Mouse (Mus musculus) embryonic facial prominence, embryonic 14.5 days (tissue): Measurements from ENCODE around the gene Nav2. TPM values are rescaled to one million over a fixed set of nuclear protein-coding genes. Genes with fewer than 3 reads are reported as not detected.
A peak's percentile ranks its signal among the peaks of the same experiment; 100 is the strongest.

Experiments
- ATAC-seq: fragments of 200-750 bp; cut with Nextera tagmentation; 2 replicates; pipeline ENCODE4 v1.8.0; 2017; ENCODE audit warnings: low read depth, moderate number of reproducible peaks, moderate TSS enrichment
- DNase-seq: peaks from one replicate; pipeline ENCODE4 v3.0.0-alpha.2; 2015; ENCODE audit warnings: low spot score
- H3K27ac ChIP-seq: fragments of 300-500 bp; sonication (generic); replicated peaks from 2 replicates; pipeline ENCODE4 v1.5.1; 2014; ENCODE audit warnings: low read depth, mild to moderate bottlenecking, low read length, moderate library complexity
- H3K27me3 ChIP-seq: fragments of 300-500 bp; sonication (generic); replicated peaks from 2 replicates; pipeline ENCODE4 v1.6.1; 2014; ENCODE audit warnings: low read length; ENCODE audit not compliant: control insufficient read depth, insufficient read depth
- H3K36me3 ChIP-seq: fragments of 300-500 bp; sonication (generic); 2 replicates; pipeline ENCODE4 v1.6.1; 2014; ENCODE audit warnings: low read length, mixed read lengths; ENCODE audit not compliant: control insufficient read depth, insufficient read depth
- H3K4me1 ChIP-seq: fragments of 300-500 bp; sonication (generic); 2 replicates; pipeline ENCODE4 v1.6.1; 2014; ENCODE audit warnings: antibody characterized with exemption, low read length; ENCODE audit not compliant: control insufficient read depth, insufficient read depth
- H3K4me2 ChIP-seq: fragments of 300-500 bp; sonication (generic); 2 replicates; pipeline ENCODE4 v1.6.1; 2014; ENCODE audit warnings: low read depth, mild to moderate bottlenecking, low read length, moderate library complexity, mixed read lengths
- H3K4me3 ChIP-seq: fragments of 300-500 bp; sonication (generic); 2 replicates; pipeline ENCODE4 v1.5.1; 2014; ENCODE audit warnings: low read depth, mild to moderate bottlenecking, low read length
- H3K9ac ChIP-seq: fragments of 300-500 bp; sonication (generic); 2 replicates; pipeline ENCODE4 v1.6.1; 2014; ENCODE audit warnings: low read depth, mild to moderate bottlenecking, low read length, moderate library complexity, mixed read lengths
- H3K9me3 ChIP-seq: fragments of 300-500 bp; sonication (generic); 2 replicates; pipeline ENCODE4 v1.6.1; 2016; ENCODE audit warnings: low read length; ENCODE audit not compliant: control insufficient read depth
- WGBS: fragments of 180-500 bp; shearing (Covaris S2); extraction: QIAGEN DNeasy Blood & Tissue Kit; methylation state at CpG from one replicate; pipeline ENCODE4 v1.1.7; 2014; 5-methylcytosine and 5-hydroxymethylcytosine counted together
- polyA plus RNA-seq: library from polyadenylated mRNA; unstranded; fragments of >200 nt; fragmentation: Nextera tagmentation; extraction: Ambion mirVana; gene quantifications from 2 replicates; pipeline ENCODE4 v1.2.1, GENCODE M21; 2014

The Nav2 gene
- polyA plus RNA-seq, 1 experiment from 2014 or later, result 13.5 TPM

DNA sequence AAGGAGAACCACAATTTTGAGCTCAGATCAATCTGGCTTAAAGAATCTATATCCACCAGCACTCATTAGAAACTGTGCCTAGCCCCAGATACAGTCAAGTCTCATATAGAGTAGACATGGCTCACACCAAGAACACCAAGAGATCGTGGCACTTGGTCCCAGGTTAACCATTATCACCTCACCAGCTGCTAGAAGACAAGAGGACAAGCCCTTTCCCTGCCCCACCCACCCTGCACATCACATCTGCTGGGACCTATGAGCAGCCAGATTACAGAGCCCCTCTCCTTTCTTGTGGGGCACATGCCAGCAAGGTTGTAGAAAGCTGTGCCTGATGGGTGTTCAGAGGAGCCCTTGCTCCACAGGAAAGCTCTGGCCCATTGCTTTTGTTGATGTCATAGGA is 411.5 kb downstream of the Nav2 start:
- Histone ChIP-seq H3K27me3 (no peaks in the 10 kb centered on the region), H3K9ac (no peak overlapping the region), H3K27ac (no peak overlapping the region), H3K4me1 (peaks cover 28% of the 10 kb centered on the region), H3K9me3 (no peaks in the 10 kb centered on the region), H3K4me2 (no peak overlapping the region), H3K36me3 (no peaks in the 10 kb centered on the region), H3K4me3 (no peak overlapping the region)
- ATAC-seq, result no peak
- DNase-seq, result no peak
- WGBS, result 91% methylated on average over 1 of the region's 1 CpGs

DNA sequence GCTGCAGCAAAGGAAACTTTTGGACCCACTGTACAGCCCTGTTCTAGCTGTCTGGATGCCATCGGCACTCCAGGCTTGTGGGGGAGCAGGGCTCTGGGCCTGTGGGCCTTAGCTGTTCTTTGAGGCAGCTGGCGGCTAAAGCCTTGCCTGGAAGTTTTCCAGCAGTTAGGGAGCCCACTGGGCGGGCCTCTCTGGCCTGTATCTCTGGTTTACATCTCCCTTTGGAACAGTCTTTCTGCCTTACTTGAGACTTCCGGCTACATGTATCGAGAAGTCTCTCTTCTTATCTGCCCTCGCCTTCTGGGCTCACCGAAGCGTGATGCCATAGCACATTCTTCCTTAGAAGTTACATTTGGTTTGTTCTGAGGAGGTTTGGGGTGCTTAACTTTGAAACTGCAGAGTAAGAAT is 412.6 kb downstream of the Nav2 start:
- peak; percentile 67 for ATAC-seq
- 41% methylated on average over 8 of the region's 8 CpGs for WGBS

DNA sequence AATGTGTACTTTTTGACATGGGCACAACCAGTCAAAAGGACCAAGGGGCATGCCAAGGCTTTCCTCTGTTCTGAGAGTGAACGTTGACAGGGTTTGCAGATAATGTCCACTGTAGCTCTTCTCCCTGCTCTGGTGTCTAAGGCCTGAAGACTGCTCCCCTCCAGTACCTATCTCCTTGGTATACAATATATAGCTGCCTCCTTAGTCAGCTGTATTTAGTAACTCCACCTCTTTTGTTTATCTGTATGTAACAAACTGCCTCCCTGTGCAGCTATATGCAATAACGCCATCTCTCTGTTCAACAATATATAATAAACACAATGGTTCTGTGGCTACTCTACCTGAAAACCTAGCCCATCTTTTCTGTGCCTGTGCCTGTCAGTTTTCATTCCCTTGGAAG is 413.7 kb downstream of the Nav2 start:
- Histone ChIP-seq H3K36me3 (no peaks in the 10 kb centered on the region), H3K4me3 (no peak overlapping the region), H3K4me1 (peaks cover 36% of the 10 kb centered on the region), H3K27ac (no peak overlapping the region), H3K4me2 (no peak overlapping the region), H3K27me3 (no peaks in the 10 kb centered on the region), H3K9me3 (no peaks in the 10 kb centered on the region), H3K9ac (no peak overlapping the region)
- DNase-seq, result no peak
- ATAC-seq, result no peak
- WGBS, result 85% methylated on average over 2 of the region's 2 CpGs

More for the DNA sequence above, 412.6 kb downstream of the Nav2 start:
- Histone ChIP-seq H3K27ac (peak overlapping the region; percentile 65), H3K36me3 (no peaks in the 10 kb centered on the region), H3K27me3 (no peaks in the 10 kb centered on the region), H3K4me1 (peaks cover 29% of the 10 kb centered on the region), H3K9ac (no peak overlapping the region; the same call in 1 of the 2 replicates), H3K4me3 (no peak overlapping the region), H3K4me2 (no peak overlapping the region), H3K9me3 (no peaks in the 10 kb centered on the region)
- peak; percentile 88 for DNase-seq

DNA sequence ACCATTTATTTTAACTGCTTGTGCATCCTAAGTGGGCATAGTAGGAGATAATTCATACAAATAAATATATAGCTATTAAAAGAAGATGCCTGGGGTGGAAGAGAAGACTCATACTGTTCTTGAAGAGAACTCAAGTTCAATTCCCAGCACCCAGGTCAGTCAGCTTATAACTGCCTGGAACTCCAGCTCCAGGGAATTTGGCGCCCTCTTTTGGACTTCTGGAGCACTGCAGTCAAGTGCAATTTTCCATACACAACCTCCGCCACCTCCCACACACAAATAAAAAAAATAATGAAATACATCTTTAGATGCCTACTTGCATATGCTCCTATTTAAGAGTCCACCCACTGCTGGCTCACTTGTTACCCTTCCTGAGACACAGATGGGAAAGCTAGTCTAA is 416.1 kb downstream of the Nav2 start:
- Histone ChIP-seq H3K9me3 (no peaks in the 10 kb centered on the region), H3K27ac (no peak overlapping the region), H3K4me1 (peaks cover 26% of the 10 kb centered on the region), H3K4me2 (no peak overlapping the region), H3K36me3 (no peaks in the 10 kb centered on the region), H3K4me3 (no peak overlapping the region), H3K9ac (no peak overlapping the region), H3K27me3 (no peaks in the 10 kb centered on the region)
- WGBS, result 87% methylated on average over 2 of the region's 2 CpGs
- DNase-seq, result no peak
- ATAC-seq, result no peak

DNA sequence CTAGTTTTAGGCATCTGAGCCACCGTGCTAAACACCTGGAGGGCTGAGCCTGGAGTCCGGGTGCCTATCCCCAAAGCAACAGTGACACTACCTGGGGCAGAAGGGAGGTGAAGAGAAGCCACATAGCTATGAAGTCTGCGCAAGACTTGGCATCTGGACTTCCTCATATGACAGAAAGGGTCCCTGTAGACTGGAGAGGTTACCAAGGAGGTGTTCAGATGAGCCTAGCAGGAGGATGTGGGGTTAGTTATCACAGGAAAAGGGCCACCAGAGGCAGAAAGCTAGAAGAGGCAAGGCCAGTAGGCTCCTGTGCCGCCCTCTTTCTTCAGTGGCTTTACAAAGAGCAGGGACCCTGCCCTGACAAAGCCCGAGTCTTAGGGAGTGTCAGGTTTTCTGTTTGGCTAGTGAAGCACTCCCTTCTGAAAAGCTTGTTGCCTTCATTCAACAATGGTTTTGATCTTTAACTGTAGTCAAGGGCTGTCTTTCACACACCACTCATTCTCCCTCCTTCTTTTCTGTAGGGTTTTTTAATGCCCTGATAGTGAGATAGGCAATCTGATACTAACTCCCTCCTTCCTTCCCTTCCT is 417.7 kb downstream of the Nav2 start:
- H3K27me3 ChIP-seq, result no peaks in the 10 kb centered on the region
- H3K4me1 ChIP-seq, result peaks cover 24% of the 10 kb centered on the region; the same call in 1 of the 2 replicates
- ATAC-seq (no peak; the same call in 1 of the 2 replicates), DNase-seq (no peak)
- no peaks in the 10 kb centered on the region for H3K36me3 ChIP-seq
- H3K4me3 ChIP-seq, result no peak overlapping the region
- no peak overlapping the region for H3K4me2 ChIP-seq
- WGBS, result 56% methylated on average over 5 of the region's 5 CpGs
- H3K27ac ChIP-seq, result no peak overlapping the region
- H3K9ac ChIP-seq, result no peak overlapping the region
- H3K9me3 ChIP-seq, result no peaks in the 10 kb centered on the region

DNA sequence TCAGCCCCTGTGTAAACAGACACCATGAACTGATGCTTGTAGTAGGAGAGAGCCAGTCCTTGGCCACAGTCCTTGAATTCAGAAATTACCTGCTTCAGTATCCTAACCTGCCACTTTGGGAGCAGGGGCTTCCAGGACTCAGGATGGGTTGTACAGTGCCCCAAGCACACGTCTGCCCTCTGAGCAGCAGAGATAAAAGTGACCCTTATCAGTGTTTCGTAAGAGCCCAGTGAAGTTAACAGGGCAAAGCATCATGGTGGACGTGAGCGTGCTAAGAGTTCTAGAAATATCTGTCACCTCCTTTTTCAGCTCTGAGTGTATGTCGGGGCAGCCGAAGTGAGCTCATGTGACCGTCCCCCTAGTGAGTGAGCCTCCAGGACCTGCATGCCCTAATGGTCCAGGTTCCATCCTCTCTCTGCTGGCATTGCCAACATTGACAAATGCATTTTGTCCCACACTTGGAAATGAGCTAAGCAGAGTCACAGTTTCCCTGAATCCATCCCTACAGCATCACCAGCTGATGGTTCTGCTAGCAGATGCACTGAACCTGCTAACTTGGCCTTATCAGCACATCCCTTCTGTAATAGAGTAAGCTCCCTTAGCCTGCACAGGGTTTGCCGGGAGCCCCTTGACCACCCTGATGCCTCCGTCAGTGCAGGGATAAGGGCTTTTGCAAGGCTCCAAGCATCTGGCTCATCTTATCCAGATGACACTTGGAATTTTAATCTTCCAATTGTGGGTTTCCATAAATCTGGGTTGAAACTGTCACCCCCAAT is 418.6 kb downstream of the Nav2 start:
- H3K4me2 ChIP-seq, result no peak overlapping the region
- H3K4me1 ChIP-seq, result peaks cover 29% of the 10 kb centered on the region
- no peaks in the 10 kb centered on the region for H3K27me3 ChIP-seq
- H3K36me3 ChIP-seq, result no peaks in the 10 kb centered on the region
- H3K9me3 ChIP-seq, result no peaks in the 10 kb centered on the region
- no peak overlapping the region for H3K9ac ChIP-seq
- H3K27ac ChIP-seq, result no peak overlapping the region
- no peak overlapping the region for H3K4me3 ChIP-seq
- 78% methylated on average over 9 of the region's 9 CpGs for WGBS
- ATAC-seq (no peak), DNase-seq (no peak)

DNA sequence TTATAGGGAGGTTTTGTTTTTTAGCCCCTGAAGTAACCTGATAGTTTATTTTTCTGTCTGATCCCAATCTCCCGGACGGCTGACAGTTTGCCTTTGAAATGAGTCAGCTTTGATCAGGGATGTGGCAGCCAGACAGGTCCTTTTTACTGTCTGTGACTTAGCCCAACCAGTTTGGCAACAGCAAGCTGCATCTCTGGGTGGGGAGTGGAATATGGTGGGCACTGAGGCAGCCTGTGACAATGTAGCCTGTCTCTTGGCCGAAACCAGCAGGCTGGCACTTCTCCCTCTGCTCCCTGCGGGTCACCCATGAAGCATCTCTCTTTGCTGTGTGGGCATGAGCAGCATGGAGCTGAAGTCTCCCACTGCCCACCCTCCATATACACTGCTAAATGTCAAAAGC is 421.7 kb downstream of the Nav2 start:
- Histone ChIP-seq H3K27ac (peak overlapping the region; percentile 41; the same call in 1 of the 2 replicates), H3K4me2 (no peak overlapping the region), H3K4me3 (no peak overlapping the region), H3K9ac (no peak overlapping the region), H3K27me3 (no peaks in the 10 kb centered on the region), H3K36me3 (no peaks in the 10 kb centered on the region), H3K9me3 (no peaks in the 10 kb centered on the region), H3K4me1 (peaks cover 27% of the 10 kb centered on the region)
- DNase-seq (peak; percentile 64), ATAC-seq (no peak; the same call in 1 of the 2 replicates)
- 54% methylated on average over 4 of the region's 4 CpGs for WGBS

DNA sequence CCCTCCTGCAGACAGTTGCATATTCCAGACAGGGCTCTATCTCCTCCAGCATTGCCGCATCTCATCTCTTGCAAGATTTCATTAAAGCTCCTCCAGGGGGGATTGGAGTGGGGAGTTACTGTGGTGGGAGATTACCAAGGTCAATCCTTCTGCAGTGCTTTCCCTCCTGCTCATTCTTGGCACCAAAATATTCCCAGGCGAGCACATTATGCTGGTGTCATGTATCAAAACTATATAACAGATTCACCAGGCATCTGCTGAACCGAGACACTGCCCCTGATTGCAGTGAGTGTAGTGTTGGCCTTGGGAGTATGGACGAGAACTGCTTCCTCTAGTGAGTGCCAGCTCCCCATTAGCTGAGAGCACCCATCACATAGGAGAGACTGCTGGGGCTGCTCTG is 423.4 kb downstream of the Nav2 start:
- 31% methylated on average over 4 of the region's 4 CpGs for WGBS
- Histone ChIP-seq H3K27ac (peak overlapping the region; percentile 35; the same call in 1 of the 2 replicates), H3K4me1 (peaks cover 18% of the 10 kb centered on the region), H3K9me3 (no peaks in the 10 kb centered on the region), H3K4me3 (no peak overlapping the region), H3K27me3 (no peaks in the 10 kb centered on the region), H3K4me2 (no peak overlapping the region), H3K36me3 (no peaks in the 10 kb centered on the region), H3K9ac (no peak overlapping the region)
- DNase-seq (peak; percentile 72), ATAC-seq (no peak)
